In genomic region chr16:34920868-34921267, GRCm38 (mm10) we compare ENCODE assay signal across 10 mouse cellular contexts.
A peak's percentile ranks its signal among the peaks of the same experiment; 100 is the strongest.
DNase-seq lines count a peak whose midpoint lies in the region; ATAC-seq and TF ChIP-seq lines count a peak whose summit lies in the region.
"Had no signal": no experiment of that assay in that cellular context is flagged by ENCODE, and none has a peak within 500 bp of the region (broad histone marks: within the 10 kb centered on the region; RNA-seq: fewer than 3 reads in every experiment).

No protein-coding gene starts in this region.

- 76% methylated on average over 8 of the region's 8 CpGs for WGBS in heart, embryonic 15.5 days
- 32% methylated on average over 8 of the region's 8 CpGs for WGBS in lung, embryonic 15.5 days
- WGBS in limb, embryonic 14.5 days: 76% methylated on average over 8 of the region's 8 CpGs
- WGBS in forebrain, embryonic 15.5 days: 67% methylated on average over 8 of the region's 8 CpGs

- H3K27me3 ChIP-seq in heart, embryonic 15.5 days: peaks cover 32% of the 10 kb centered on the region
- no peaks in the 10 kb centered on the region for H3K27me3 ChIP-seq in lung, embryonic 15.5 days
- no peaks in the 10 kb centered on the region for H3K27me3 ChIP-seq in limb, embryonic 14.5 days (ENCODE audit: control insufficient read depth, insufficient read depth, low read length)
- H3K27me3 ChIP-seq in forebrain, embryonic 15.5 days: no peaks in the 10 kb centered on the region

- no peaks in the 10 kb centered on the region for H3K36me3 ChIP-seq in heart, embryonic 15.5 days
- no peaks in the 10 kb centered on the region for H3K36me3 ChIP-seq in lung, embryonic 15.5 days
- no peaks in the 10 kb centered on the region for H3K36me3 ChIP-seq in limb, embryonic 14.5 days (ENCODE audit: control insufficient read depth, insufficient read depth, low read length)
- H3K36me3 ChIP-seq in forebrain, embryonic 15.5 days: no peaks in the 10 kb centered on the region
- H3K36me3 ChIP-seq: neural tube, embryonic 15.5 days had no signal

- intact Hi-C loops in heart, postnatal 10 days (cut with DNase I): loop anchor here (1.0 kb wide), 1 partner anchor 46 kb away; no protein-coding TSS in a partner anchor

- no peak overlapping the region for H3K4me3 ChIP-seq in heart, embryonic 15.5 days
- H3K4me3 ChIP-seq in lung, embryonic 15.5 days: 0 out of 2 replicates have a peak overlapping the region, but pooled peaks have one; percentile 16
- H3K4me3 ChIP-seq in limb, embryonic 14.5 days (replicated peaks; ENCODE audit: low read length): no peak overlapping the region
- no peak overlapping the region for H3K4me3 ChIP-seq in forebrain, embryonic 15.5 days
- H3K4me3 ChIP-seq: neural tube, embryonic 15.5 days had no signal

- no peak overlapping the region for H3K9ac ChIP-seq in heart, embryonic 15.5 days
- H3K9ac ChIP-seq in lung, embryonic 15.5 days: no peak overlapping the region
- no peak overlapping the region for H3K9ac ChIP-seq in limb, embryonic 14.5 days (ENCODE audit: low read depth, low read length, severe bottlenecking)
- no peak overlapping the region for H3K9ac ChIP-seq in forebrain, embryonic 15.5 days (replicated peaks)
- H3K9ac ChIP-seq: neural tube, embryonic 15.5 days had no signal

- H3K4me1 ChIP-seq in heart, embryonic 15.5 days (replicated peaks): peaks cover 52% of the 10 kb centered on the region
- H3K4me1 ChIP-seq in lung, embryonic 15.5 days: peaks cover 67% of the 10 kb centered on the region
- peaks cover 29% of the 10 kb centered on the region for H3K4me1 ChIP-seq in limb, embryonic 14.5 days (ENCODE audit: control insufficient read depth, insufficient read depth, low read length)
- H3K4me1 ChIP-seq in forebrain, embryonic 15.5 days: no peaks in the 10 kb centered on the region

- H3K9me3 ChIP-seq in heart, embryonic 15.5 days (replicated peaks): no peaks in the 10 kb centered on the region
- no peaks in the 10 kb centered on the region for H3K9me3 ChIP-seq in lung, embryonic 15.5 days
- H3K9me3 ChIP-seq in limb, embryonic 14.5 days (ENCODE audit: control insufficient read depth, low read length): no peaks in the 10 kb centered on the region
- H3K9me3 ChIP-seq in forebrain, embryonic 15.5 days: no peaks in the 10 kb centered on the region
- H3K9me3 ChIP-seq: neural tube, embryonic 15.5 days had no signal

- no peak for TF ChIP-seq POLR2A in limb, embryonic 14.5 days (IDR thresholded peaks at IDR 0.05; ENCODE audit: borderline replicate concordance, extremely low read depth, insufficient read depth, insufficient read length)

- no peak overlapping the region for H3K4me2 ChIP-seq in heart, embryonic 15.5 days
- peak overlapping the region; percentile 67 for H3K4me2 ChIP-seq in lung, embryonic 15.5 days
- H3K4me2 ChIP-seq in limb, embryonic 14.5 days (replicated peaks; ENCODE audit: low read depth, low read length, severe bottlenecking): no peak overlapping the region
- no peak overlapping the region for H3K4me2 ChIP-seq in forebrain, embryonic 15.5 days (replicated peaks)
- H3K4me2 ChIP-seq: neural tube, embryonic 15.5 days had no signal

- ATAC-seq in heart, embryonic 15.5 days (replicated peaks; ENCODE audit: insufficient number of reproducible peaks, insufficient read depth, low FRiP score, low read depth): no peak
- ATAC-seq in lung, embryonic 15.5 days (ENCODE audit: borderline replicate concordance, extremely low read depth, low FRiP score, low TSS enrichment): no peak; the same call in 1 of the 2 replicates
- ATAC-seq in limb, embryonic 14.5 days (ENCODE audit: low FRiP score, low read depth): no peak
- no peak for ATAC-seq in forebrain, embryonic 15.5 days (replicated peaks)

- peak overlapping the region; percentile 20; the same call in 1 of the 2 replicates for H3K27ac ChIP-seq in heart, embryonic 15.5 days
- H3K27ac ChIP-seq in lung, embryonic 15.5 days: peak overlapping the region; percentile 91
- H3K27ac ChIP-seq in limb, embryonic 14.5 days (replicated peaks; ENCODE audit: low read depth, low read length): 0 out of 2 replicates have a peak overlapping the region, but pooled peaks have one; percentile 27
- no peak overlapping the region for H3K27ac ChIP-seq in forebrain, embryonic 15.5 days (replicated peaks)
- H3K27ac ChIP-seq: neural tube, embryonic 15.5 days had no signal

- no peak for DNase-seq in heart, postnatal 10 days
- DNase-seq in lung, postnatal 36 days: no peak
- DNase-seq in fat pad, adult 2 months (ENCODE audit: extremely low read depth, low read depth, low spot score): peak; percentile 19
- DNase-seq in limb, embryonic 14.5 days (ENCODE audit: low spot score): no peak
- DNase-seq in left cerebral cortex, adult 18-20 months (ENCODE audit: low spot score in 2 of 2): no peak
- DNase-seq: layer of hippocampus, adult 9-11 months had no signal
